Mouse (Mus musculus) midbrain, embryonic 14.5 days (tissue): Measurements from ENCODE around the gene Pisd. TPM values are rescaled to one million over a fixed set of nuclear protein-coding genes. Genes with fewer than 3 reads are reported as not detected.
"Not testable (repeated sequence)": the region's sequence is repeated elsewhere in the genome, so short reads cannot be mapped to it uniquely, and the experiment has no call there.

Experiments
- ATAC-seq: fragments of 200-750 bp; cut with Nextera tagmentation; 2 replicates; pipeline ENCODE4 v1.8.0; 2017; ENCODE audit warnings: moderate number of reproducible peaks, moderate library complexity; ENCODE audit not compliant: low FRiP score, low TSS enrichment
- DNase-seq: peaks from one replicate; pipeline ENCODE4 v3.0.0-alpha.2; 2015
- H3K27ac ChIP-seq: fragments of 300-500 bp; sonication (generic); replicated peaks from 2 replicates; pipeline ENCODE4 v1.5.1; 2014; ENCODE audit warnings: mild to moderate bottlenecking, low read depth, low read length, moderate library complexity
- H3K27me3 ChIP-seq: fragments of 300-500 bp; sonication (generic); 2 replicates; pipeline ENCODE4 v1.6.1; 2014; ENCODE audit warnings: low read length, control low read depth, mixed read lengths; ENCODE audit not compliant: control insufficient read depth, insufficient read depth
- H3K36me3 ChIP-seq: fragments of 300-500 bp; sonication (generic); 2 replicates; pipeline ENCODE4 v1.6.1; 2014; ENCODE audit warnings: low read length, control low read depth; ENCODE audit not compliant: control insufficient read depth, insufficient read depth
- H3K4me1 ChIP-seq: fragments of 300-500 bp; sonication (generic); 2 replicates; pipeline ENCODE4 v1.6.1; 2014; ENCODE audit warnings: mild to moderate bottlenecking, antibody characterized with exemption, low read length, control low read depth; ENCODE audit not compliant: control insufficient read depth, insufficient read depth
- H3K4me2 ChIP-seq: fragments of 300-500 bp; sonication (generic); 2 replicates; pipeline ENCODE4 v1.6.1; 2014; ENCODE audit warnings: mild to moderate bottlenecking, low read length, moderate library complexity
- H3K4me3 ChIP-seq: fragments of 300-500 bp; sonication (generic); replicated peaks from 2 replicates; pipeline ENCODE4 v1.5.1; 2014; ENCODE audit warnings: low read depth, low read length
- H3K9ac ChIP-seq: fragments of 300-500 bp; sonication (generic); replicated peaks from 2 replicates; pipeline ENCODE4 v1.6.1; 2014; ENCODE audit warnings: mild to moderate bottlenecking, low read length, moderate library complexity
- H3K9me3 ChIP-seq: fragments of 300-500 bp; sonication (generic); 2 replicates; pipeline ENCODE4 v1.6.1; 2016; ENCODE audit warnings: low read length, control low read depth, mixed read lengths; ENCODE audit not compliant: control insufficient read depth
- WGBS: fragments of 180-500 bp; shearing (Covaris S2); extraction: QIAGEN DNeasy Blood & Tissue Kit; methylation state at CpG from one replicate; pipeline ENCODE4 v1.1.7; 2014; 5-methylcytosine and 5-hydroxymethylcytosine counted together
- polyA plus RNA-seq: library from polyadenylated mRNA; unstranded; fragments of >200 nt; fragmentation: Nextera tagmentation; extraction: Ambion mirVana; gene quantifications from 2 replicates; pipeline ENCODE4 v1.2.1, GENCODE M21; 2014

Pisd gene
- 106 and 114 TPM in 2 replicates for polyA plus RNA-seq

- ATAC-seq (peak; percentile 99), DNase-seq (peak; percentile 98)
- no peaks in the 10 kb centered on the region for H3K9me3 ChIP-seq
- under 1% methylated on average over 52 of the region's 52 CpGs for WGBS
- peak within 1 kb of the TSS; percentile 87 for H3K27ac ChIP-seq
- peak within 1 kb of the TSS; percentile 75 for H3K4me3 ChIP-seq
- peaks cover 9% of the 10 kb centered on the region for H3K4me1 ChIP-seq
- H3K27me3 ChIP-seq = no peaks in the 10 kb centered on the region
- H3K9ac ChIP-seq = peak within 1 kb of the TSS; percentile 53
- H3K4me2 ChIP-seq = peak within 1 kb of the TSS; percentile 82
- peaks cover 4% of the 10 kb centered on the region; the same call in 1 of the 2 replicates for H3K36me3 ChIP-seq
These were observed at the start of gene Pisd for GRCm38 (mm10) chr5:32785313-32785915. TSS of gene Pisd (minus strand) at chr5:32785646.

DNA sequence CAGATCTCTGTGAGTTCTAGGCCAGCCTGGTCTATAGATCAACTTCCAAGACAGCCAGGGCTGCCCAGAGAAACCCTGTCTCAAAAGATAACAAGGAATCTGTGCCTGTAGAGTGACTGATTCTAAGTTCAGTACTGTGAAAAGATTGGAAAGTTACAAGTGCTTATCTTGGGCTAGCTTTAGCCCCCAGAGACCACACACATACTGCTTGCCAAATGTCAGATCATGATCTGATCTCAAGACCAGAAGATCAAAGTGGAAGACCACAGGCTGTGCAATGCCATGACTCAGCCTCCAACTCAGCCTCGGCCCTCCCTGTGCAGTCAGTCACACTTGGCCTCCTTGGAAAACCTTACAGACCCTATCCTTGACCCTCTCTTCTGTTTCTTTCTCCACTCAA, 49.1 kb upstream of the Pisd start:
- no peaks in the 10 kb centered on the region for H3K9me3 ChIP-seq
- DNase-seq (no peak), ATAC-seq (no peak)
- 92% methylated on average over 1 of the region's 1 CpGs for WGBS
- H3K36me3 ChIP-seq = peaks cover 84% of the 10 kb centered on the region
- no peak overlapping the region for H3K4me2 ChIP-seq
- H3K27ac ChIP-seq = no peak overlapping the region
- H3K4me1 ChIP-seq = no peaks in the 10 kb centered on the region
- no peak overlapping the region for H3K4me3 ChIP-seq
- no peak overlapping the region for H3K9ac ChIP-seq
- H3K27me3 ChIP-seq = no peaks in the 10 kb centered on the region

DNA sequence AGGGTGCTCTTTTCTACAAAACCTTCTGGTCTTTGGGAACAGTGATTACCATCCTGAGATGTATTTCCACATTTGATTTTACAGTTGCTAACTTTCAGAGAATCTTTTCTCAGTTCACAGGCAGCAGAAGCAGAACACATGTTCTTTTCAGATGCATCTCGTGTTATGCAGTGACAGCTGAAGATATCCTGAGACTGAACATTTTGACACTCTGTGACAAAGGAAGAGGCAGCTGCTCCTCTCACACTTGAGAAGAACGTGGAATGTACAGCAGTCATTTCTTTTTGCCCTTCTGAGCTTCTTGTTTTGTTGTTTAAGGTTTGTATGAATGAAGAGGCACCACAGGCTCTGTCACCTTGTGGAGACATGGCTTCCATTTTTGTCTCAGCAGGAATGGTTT, 44.6 kb upstream of the Pisd start:
- Histone ChIP-seq H3K4me3 (no peak overlapping the region), H3K27me3 (no peaks in the 10 kb centered on the region), H3K9me3 (no peaks in the 10 kb centered on the region), H3K36me3 (peaks cover 92% of the 10 kb centered on the region), H3K4me1 (no peaks in the 10 kb centered on the region), H3K27ac (no peak overlapping the region), H3K9ac (no peak overlapping the region), H3K4me2 (no peak overlapping the region)
- ATAC-seq (no peak), DNase-seq (no peak)
- WGBS = 92% methylated on average over 2 of the region's 2 CpGs

DNA sequence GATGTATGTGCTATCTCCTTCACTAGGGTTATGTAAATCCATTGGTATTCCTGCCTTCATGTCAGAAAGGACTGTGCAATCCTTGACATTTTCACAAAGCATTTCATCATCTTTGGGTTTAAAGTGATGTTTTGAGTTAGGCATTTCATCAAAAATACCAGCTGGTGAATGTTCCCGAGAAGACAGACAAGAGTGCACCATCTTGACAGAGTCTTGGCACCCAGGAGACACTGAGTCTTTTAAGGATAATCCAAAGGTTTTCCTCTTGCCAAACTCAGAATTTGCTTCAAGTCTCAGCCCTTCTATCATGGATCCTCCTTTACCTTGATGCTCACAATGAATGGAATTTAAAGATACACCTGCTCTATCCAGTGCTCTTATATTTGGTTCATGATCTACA, 43.3 kb upstream of the Pisd start:
- H3K9ac ChIP-seq, H3K4me3 ChIP-seq, H3K4me2 ChIP-seq, H3K27me3 ChIP-seq, H3K4me1 ChIP-seq, H3K9me3 ChIP-seq, ATAC-seq, DNase-seq, H3K27ac ChIP-seq: not testable (repeated sequence)
- H3K36me3 ChIP-seq = peaks cover 80% of the 10 kb centered on the region
- WGBS = 94% methylated on average over 1 of the region's 1 CpGs

DNA sequence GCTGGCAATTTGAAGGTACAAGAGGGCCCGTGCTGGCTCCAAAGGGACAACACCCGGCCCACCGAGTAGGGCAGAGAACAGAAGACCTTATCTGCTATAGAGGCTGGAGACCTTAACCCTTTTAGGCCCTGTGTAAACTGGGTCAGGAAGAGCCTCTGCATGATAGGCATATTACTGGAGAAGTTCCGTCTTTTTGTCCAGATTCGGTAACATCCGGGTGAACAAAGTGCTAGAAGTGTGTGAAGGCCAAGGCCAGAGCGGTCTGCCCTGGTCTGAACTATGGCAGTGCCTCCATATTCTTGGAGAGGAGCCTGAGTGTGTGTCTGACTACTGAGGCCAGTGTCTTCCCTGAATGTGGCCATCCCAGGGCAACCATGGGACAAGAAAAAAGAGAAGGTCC, 41.6 kb upstream of the Pisd start, which contains the start of gene Gm20671:
TSS of gene Gm20671 (minus strand) at position 101 of the 400 bp plus-strand sequence.
- H3K4me1 ChIP-seq = no peaks in the 10 kb centered on the region
- no peak within 1 kb of the TSS for H3K27ac ChIP-seq
- 93% methylated on average over 7 of the region's 7 CpGs for WGBS
- H3K27me3 ChIP-seq = no peaks in the 10 kb centered on the region
- H3K36me3 ChIP-seq = peaks cover 72% of the 10 kb centered on the region
- DNase-seq (no peak), ATAC-seq (no peak)
- no peak within 1 kb of the TSS for H3K9ac ChIP-seq
- no peaks in the 10 kb centered on the region for H3K9me3 ChIP-seq
- H3K4me2 ChIP-seq = no peak within 1 kb of the TSS
- no peak within 1 kb of the TSS for H3K4me3 ChIP-seq

DNA sequence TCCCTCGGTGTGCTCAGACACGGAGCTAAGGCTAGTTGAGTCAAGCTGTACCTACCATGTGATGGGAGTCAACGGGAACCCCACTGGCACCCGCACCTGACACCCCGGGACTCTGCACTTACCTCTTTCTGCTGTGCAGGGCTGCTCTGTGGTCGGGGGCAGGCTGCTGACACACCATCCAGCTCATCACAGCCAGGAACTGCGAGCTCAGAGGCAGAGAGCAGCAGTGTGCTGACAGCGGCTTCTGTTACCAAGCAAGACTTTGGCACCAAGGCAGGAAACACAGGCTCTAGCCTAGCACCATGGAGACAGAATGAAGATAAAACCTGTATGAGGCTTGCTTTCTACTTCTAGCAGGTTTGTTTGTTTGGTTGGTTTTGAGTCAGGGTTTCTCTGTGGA, 35.0 kb upstream of the Pisd start:
- Histone ChIP-seq H3K9ac (no peak overlapping the region), H3K27me3 (no peaks in the 10 kb centered on the region), H3K27ac (no peak overlapping the region), H3K4me1 (no peaks in the 10 kb centered on the region), H3K4me3 (no peak overlapping the region), H3K4me2 (no peak overlapping the region), H3K9me3 (no peaks in the 10 kb centered on the region), H3K36me3 (peaks cover 63% of the 10 kb centered on the region)
- ATAC-seq (no peak), DNase-seq (no peak)
- WGBS = 96% methylated on average over 8 of the region's 8 CpGs

DNA sequence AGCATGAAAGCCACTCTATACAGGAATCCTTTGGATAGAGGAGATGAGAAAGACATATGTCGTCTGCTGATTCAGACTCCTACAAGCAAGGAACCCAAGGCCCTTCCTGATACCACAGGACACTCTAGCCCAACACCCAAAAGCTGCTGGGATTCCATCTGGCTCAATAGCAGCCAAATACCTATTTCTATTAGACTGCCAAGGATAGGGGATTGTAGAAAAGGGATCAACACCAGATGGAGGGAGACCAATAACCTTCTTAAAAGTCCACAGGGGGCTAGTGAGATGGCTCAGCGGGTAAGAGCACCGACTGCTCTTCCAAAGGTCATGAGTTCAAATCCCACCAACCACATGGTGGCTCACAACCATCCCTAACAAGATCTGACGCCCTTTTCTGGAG, 29.9 kb upstream of the Pisd start:
- no peak overlapping the region for H3K4me3 ChIP-seq
- H3K4me1 ChIP-seq = no peaks in the 10 kb centered on the region
- no peak overlapping the region for H3K9ac ChIP-seq
- WGBS = 95% methylated on average over 4 of the region's 4 CpGs
- H3K9me3 ChIP-seq = no peaks in the 10 kb centered on the region
- H3K4me2 ChIP-seq = no peak overlapping the region
- ATAC-seq (no peak), DNase-seq (no peak)
- no peak overlapping the region for H3K27ac ChIP-seq
- H3K27me3 ChIP-seq = no peaks in the 10 kb centered on the region
- H3K36me3 ChIP-seq = peaks cover 70% of the 10 kb centered on the region

DNA sequence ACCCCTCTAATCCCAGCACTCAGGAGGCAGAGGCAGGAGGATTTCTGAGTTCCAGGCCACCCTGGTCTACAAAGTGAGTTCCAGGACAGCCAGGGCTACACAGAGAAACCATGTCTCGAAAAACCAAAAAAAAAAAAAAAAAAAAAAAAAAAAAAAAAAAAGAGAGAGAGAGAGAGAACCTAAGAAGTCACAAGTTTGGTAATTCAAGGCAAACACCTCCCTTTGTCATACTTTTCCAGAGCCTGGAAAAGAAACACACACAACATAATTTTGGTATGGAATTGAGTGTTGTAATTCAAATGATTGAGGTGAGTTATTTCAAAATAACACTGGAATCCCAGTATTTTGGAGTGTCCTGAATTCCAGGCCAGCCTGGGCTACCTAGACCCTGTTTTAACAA, 1.0 kb upstream of the Pisd start:
- not testable (repeated sequence) for ATAC-seq, H3K27ac ChIP-seq, H3K4me3 ChIP-seq, H3K9ac ChIP-seq, H3K27me3 ChIP-seq, H3K4me1 ChIP-seq, DNase-seq, H3K4me2 ChIP-seq, H3K9me3 ChIP-seq
- WGBS = 75% methylated on average over 1 of the region's 1 CpGs
- H3K36me3 ChIP-seq = peaks cover 14% of the 10 kb centered on the region

GRCm38 (mm10) chr5:32784726-32785125, 720 bp downstream of the Pisd start:
- Histone ChIP-seq H3K4me2 (peak overlapping the region; percentile 82), H3K4me1 (peaks cover 9% of the 10 kb centered on the region), H3K4me3 (peak overlapping the region; percentile 75), H3K9me3 (no peaks in the 10 kb centered on the region), H3K27me3 (no peaks in the 10 kb centered on the region), H3K9ac (peak overlapping the region; percentile 53), H3K36me3 (0 out of 2 replicates have a peak, but pooled peaks cover 3% of the 10 kb centered on the region), H3K27ac (0 out of 2 replicates have a peak overlapping the region, but pooled peaks have one; percentile 87)
- DNase-seq (no peak), ATAC-seq (no peak)
- WGBS = 23% methylated on average over 5 of the region's 5 CpGs
